Mouse (Mus musculus) megakaryocyte, embryonic 14.5 days (primary cell): Measurements from ENCODE around the gene Ppm1m.

Source experiments
- FLI1 ChIP-seq: IDR thresholded peaks from 2 replicates; pipeline ENCODE4 v1.6.1; 2012; ENCODE audit warnings: low read length, inconsistent platforms, mixed read lengths
- GATA1 ChIP-seq: IDR thresholded peaks from 3 replicates; pipeline ENCODE4 v1.6.1; 2012; ENCODE audit warnings: mixed read lengths, low read length, inconsistent platforms, borderline replicate concordance

DNA sequence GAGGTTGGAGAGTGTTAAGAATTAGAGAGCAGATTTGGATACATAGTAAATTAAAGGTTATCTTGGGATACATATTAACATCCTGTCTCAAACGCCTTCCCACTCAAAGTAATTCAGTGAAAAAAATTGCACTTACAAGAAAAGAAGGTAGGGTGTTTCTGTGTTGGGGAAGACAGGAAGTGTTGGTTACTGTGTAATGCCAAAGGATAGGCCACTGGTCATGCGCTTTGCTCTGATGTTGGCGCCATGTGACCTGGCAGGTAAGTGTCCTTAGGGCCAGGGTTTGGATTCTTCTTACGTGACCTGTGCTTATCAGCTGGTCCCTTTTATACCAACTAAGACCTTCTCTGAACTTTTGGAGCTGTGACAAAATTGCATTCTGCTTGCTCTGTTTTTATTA is 17.4 kb downstream of the Ppm1m start:
- TF ChIP-seq GATA1 = no peak
- TF ChIP-seq FLI1 = no peak
